Comparison of ENCODE assay signal across 21 mouse cellular contexts in genomic region chr12:30604876-30605275, GRCm38 (mm10).
"Had no signal": no experiment of that assay in that cellular context is flagged by ENCODE, and none has a peak within 500 bp of the region (broad histone marks: within the 10 kb centered on the region; RNA-seq: fewer than 3 reads in every experiment).

No protein-coding gene starts in this region.

- H3K4me2 ChIP-seq: liver, embryonic 11.5 days; lung, embryonic 14.5 days; midbrain, embryonic 12.5 days; midbrain, embryonic 15.5 days; neural tube, embryonic 12.5 days; neural tube, embryonic 15.5 days; stomach, embryonic 15.5 days had no signal

- H3K4me1 ChIP-seq: midbrain, embryonic 12.5 days; midbrain, embryonic 15.5 days; neural tube, embryonic 12.5 days; neural tube, embryonic 15.5 days had no signal

- H3K27ac ChIP-seq: kidney, postnatal 0 days; layer of hippocampus, adult 2 months; left cerebral cortex, adult 2 months; liver, embryonic 14.5 days; macrophage; midbrain, embryonic 12.5 days; midbrain, embryonic 15.5 days; neural tube, embryonic 12.5 days; neural tube, embryonic 15.5 days; stomach, embryonic 15.5 days had no signal

- H3K9me3 ChIP-seq: midbrain, embryonic 12.5 days; midbrain, embryonic 15.5 days; neural tube, embryonic 12.5 days; neural tube, embryonic 15.5 days; stomach, embryonic 15.5 days had no signal

- DNase-seq: kidney, postnatal 25 days; layer of hippocampus, adult 9-11 months; left cerebral cortex, postnatal 4 days; liver, postnatal 0 days; lung, embryonic 14.5 days; right cerebral cortex, adult 18-20 months; right cerebral cortex, postnatal 14 days; right cerebral cortex, postnatal 4 days; thymus, postnatal 25 days had no signal

- H3K36me3 ChIP-seq: midbrain, embryonic 12.5 days; midbrain, embryonic 15.5 days; neural tube, embryonic 12.5 days; neural tube, embryonic 15.5 days; stomach, embryonic 15.5 days had no signal

- ATAC-seq: liver, postnatal 0 days; lung, postnatal 0 days; midbrain, embryonic 15.5 days had no signal

- H3K27me3 ChIP-seq: midbrain, embryonic 12.5 days; midbrain, embryonic 15.5 days; neural tube, embryonic 12.5 days; neural tube, embryonic 15.5 days; stomach, embryonic 15.5 days had no signal

- H3K4me3 ChIP-seq: layer of hippocampus, adult 2 months; left cerebral cortex, adult 2 months; midbrain, embryonic 12.5 days; midbrain, embryonic 15.5 days; neural tube, embryonic 12.5 days; neural tube, embryonic 15.5 days; stomach, embryonic 15.5 days had no signal

- H3K9ac ChIP-seq: liver, embryonic 14.5 days; liver, postnatal 0 days; lung, embryonic 14.5 days; midbrain, embryonic 12.5 days; midbrain, embryonic 15.5 days; neural tube, embryonic 12.5 days; neural tube, embryonic 15.5 days; stomach, embryonic 15.5 days had no signal
